Mouse (Mus musculus) mature B cell (primary cell): Measurements from ENCODE around the gene Crct1.

Experiments
- in situ Hi-C: fragments of 300-500 bp; cut with MboI; formaldehyde crosslinking; loops from 2 replicates; pipeline ENCODE4 v1.14.3; 2019

Crct1 gene

GRCm38 (mm10) chr3:93015460-93016104 lies at the start of gene Crct1:
TSS of gene Crct1 (minus strand) at chr3:93015687.
- in situ Hi-C loops = no loop called here

- in situ Hi-C loops = no loop called here
Measured at GRCm38 (mm10) chr3:93052826-93053474, 37.5 kb upstream of the Crct1 start.

GRCm38 (mm10) chr3:93050182-93050581 lies 34.7 kb upstream of the Crct1 start:
- in situ Hi-C loops = no loop called here

GRCm38 (mm10) chr3:93031450-93031849 lies 16.0 kb upstream of the Crct1 start:
- in situ Hi-C loops = no loop called here

GRCm38 (mm10) chr3:93025486-93025885 lies 10.0 kb upstream of the Crct1 start:
- in situ Hi-C loops = no loop called here

GRCm38 (mm10) chr3:93023411-93024184 lies 8.1 kb upstream of the Crct1 start:
- in situ Hi-C loops = no loop called here

- in situ Hi-C loops = no loop called here
Measured at GRCm38 (mm10) chr3:93021171-93021570, 5.7 kb upstream of the Crct1 start.

GRCm38 (mm10) chr3:93018960-93019359 lies 3.5 kb upstream of the Crct1 start, which contains the start of gene Lce1m:
TSS of gene Lce1m (minus strand) at chr3:93019060.
- in situ Hi-C loops = no loop called here

GRCm38 (mm10) chr3:93014871-93015270 lies 616 bp downstream of the Crct1 start:
- in situ Hi-C loops = no loop called here

- in situ Hi-C loops = no loop called here
Measured at GRCm38 (mm10) chr3:93014378-93014801, 1.1 kb downstream of the Crct1 start.

- in situ Hi-C loops = no loop called here
Measured at GRCm38 (mm10) chr3:93002843-93003242, 12.6 kb downstream of the Crct1 start.

GRCm38 (mm10) chr3:93000621-93001020 lies 14.9 kb downstream of the Crct1 start:
- in situ Hi-C loops = no loop called here

GRCm38 (mm10) chr3:92998691-92999090 lies 16.8 kb downstream of the Crct1 start:
- in situ Hi-C loops = no loop called here

GRCm38 (mm10) chr3:92991926-92992325 lies 23.6 kb downstream of the Crct1 start, which contains the start of gene Lce3f:
TSS of gene Lce3f (plus strand) at chr3:92992226.
- in situ Hi-C loops = no loop called here

GRCm38 (mm10) chr3:92978484-92978883 lies 37.0 kb downstream of the Crct1 start:
- in situ Hi-C loops = no loop called here

- in situ Hi-C loops = no loop called here
Measured at GRCm38 (mm10) chr3:92966761-92967160, 48.7 kb downstream of the Crct1 start, which contains the start of gene Lce3e. TSS of gene Lce3e (plus strand) at chr3:92967061.
